Mouse (Mus musculus) monocyte, adult 2 months (primary cell): ENCODE data around the gene Mettl7a2.
"Not testable (repeated sequence)": the region's sequence is repeated elsewhere in the genome, so short reads cannot be mapped to it uniquely, and the experiment has no call there.

ENCODE experiments used
- DNase-seq, 2 experiments: peaks; one replicate each; pipeline ENCODE4 v3.0.0; 2022; ENCODE audit warnings: low spot score in 2 of 2, low read depth in 1 of 2

The Mettl7a2 gene

GRCm38 (mm10) chr15:100337328-100337727, 15.7 kb upstream of the Mettl7a2 start:
- DNase-seq, result not testable (repeated sequence)

DNA sequence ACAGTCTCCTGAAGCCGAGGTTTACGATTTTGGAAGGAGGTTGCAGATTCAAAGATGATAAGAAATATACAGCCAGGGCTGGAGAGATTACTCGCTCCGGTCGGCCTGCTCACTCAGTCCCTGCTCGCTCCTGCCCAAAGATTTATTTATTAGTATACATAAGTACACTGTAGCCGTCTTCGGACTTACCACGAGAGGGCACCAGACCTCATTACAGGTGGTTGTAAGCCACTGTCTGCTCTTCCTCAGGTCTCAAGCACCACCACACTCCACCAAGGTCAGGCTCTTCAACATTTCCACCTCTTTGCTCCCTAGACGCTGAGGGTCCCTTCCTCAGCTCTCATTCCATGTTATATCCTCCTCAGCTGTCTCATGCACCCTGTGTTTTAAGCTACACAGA, 15.2 kb upstream of the Mettl7a2 start:
- DNase-seq, result not testable (repeated sequence)

DNA sequence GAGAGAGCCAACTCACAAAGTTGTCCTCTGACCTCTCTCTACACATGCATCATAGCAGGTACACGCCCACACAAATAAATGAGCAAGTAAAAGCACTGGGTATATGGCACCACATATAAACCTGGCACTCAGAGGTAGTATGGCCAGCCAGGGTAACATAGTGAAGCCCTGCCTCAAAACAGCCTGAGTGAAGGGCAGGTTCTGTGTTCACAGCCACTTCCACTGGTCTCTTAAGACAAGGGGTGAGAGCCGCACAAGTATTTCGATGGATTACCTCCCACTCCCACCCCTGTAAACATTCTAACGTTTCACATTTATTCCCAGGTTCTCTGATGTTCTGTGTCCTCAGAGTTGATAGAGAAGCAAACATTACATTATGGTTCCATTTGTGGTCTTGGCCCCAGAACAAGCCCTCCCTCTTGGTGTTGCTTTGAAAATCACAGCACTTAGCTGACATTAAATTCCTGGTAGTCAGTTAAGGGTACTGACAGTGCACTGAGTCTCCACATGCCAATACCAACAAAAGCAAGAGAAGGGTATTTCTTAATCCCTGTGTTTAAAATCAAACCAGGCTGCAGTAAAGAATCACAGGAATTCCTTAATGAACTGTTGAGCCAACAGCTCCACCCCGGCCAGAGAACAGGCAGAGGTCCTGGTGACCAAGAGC, 11.6 kb upstream of the Mettl7a2 start:
- not testable (repeated sequence) for DNase-seq

GRCm38 (mm10) chr15:100345484-100345883, 7.5 kb upstream of the Mettl7a2 start:
- no peak for DNase-seq

DNA sequence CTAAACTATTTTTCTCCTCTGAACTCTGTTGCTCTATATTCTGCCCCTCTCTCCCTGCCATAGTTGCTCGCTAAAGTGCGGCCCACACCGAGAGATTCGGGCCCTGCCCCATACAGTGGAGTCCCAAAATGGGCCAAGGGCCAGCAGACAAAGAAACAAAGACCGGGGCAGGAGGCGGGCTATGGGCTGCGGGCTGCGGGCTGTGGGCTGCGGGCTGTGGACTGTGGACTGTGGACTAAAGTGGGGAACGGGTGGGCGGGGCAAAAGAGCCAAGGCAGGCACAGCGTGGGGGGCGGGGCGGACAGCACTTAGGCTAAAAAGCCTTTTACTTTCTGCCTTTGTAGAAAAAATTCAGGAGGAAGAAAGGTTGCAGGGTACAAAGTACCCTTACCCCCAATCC, 6.2 kb upstream of the Mettl7a2 start:
- DNase-seq, result no peak

DNA sequence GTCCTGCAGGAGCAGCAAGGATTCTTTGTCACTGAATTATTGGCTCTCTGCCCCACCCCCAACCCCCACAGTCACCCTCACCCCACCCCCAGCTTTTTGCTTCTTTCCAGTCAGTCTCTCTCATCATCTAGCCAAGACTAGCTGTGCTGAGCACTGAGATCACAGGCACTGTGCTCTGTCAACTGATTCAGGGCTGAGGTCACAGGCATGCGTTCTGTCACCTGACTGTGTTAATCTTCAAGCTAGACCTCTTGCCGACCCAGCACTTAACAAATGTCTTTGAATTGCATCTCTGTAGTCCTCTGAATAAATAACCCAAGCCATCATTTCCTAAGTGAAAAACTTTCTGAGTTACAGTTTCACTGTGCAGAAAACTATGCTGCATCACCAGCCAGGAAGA, 3.5 kb upstream of the Mettl7a2 start:
- no peak for DNase-seq

DNA sequence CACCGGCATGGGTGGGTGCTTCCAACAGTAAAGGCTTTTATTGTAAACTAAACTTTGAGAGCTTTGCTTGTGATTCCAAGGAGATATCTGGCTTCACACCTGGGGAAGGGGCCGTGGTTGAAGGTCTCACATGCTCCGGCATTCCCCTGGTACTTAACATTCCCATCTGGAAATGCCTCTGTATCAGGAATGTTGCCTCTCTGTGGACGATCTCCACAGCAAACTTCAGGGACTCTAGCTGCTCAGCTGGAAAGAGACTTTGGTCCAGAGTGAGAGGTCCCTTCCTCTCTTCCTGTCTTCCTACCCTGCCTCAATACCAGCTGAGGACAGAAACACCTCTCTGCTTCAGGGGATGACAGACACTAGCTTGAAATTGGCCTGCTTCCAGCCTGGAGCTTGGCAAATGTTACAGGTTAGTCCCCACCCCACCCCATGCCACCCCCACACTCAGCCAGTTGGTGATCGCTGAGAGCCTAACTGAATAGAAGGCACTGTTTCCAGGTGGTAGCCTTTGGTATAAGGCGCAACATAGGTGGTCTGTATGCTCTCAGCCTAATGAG, 1.4 kb upstream of the Mettl7a2 start:
- DNase-seq, result no peak

DNA sequence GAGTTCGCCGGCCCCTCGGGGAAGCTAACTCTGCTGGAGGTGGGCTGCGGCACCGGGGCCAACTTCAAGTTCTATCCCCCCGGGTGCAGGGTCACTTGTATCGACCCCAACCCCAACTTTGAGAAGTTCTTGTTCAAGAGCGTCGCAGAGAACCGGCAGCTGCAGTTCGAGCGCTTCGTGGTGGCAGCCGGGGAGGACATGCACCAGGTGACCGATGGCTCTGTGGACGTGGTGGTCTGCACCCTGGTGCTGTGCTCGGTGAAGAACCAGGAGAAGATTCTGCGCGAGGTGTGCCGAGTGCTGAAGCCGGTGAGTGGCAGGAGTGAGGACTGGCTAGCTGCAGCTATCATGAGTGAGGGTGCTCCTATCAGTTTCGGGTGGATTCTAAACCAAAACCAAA, 399 bp downstream of the Mettl7a2 start:
- not testable (repeated sequence) for DNase-seq

GRCm38 (mm10) chr15:100355876-100356275, 2.9 kb downstream of the Mettl7a2 start:
- no peak for DNase-seq

DNA sequence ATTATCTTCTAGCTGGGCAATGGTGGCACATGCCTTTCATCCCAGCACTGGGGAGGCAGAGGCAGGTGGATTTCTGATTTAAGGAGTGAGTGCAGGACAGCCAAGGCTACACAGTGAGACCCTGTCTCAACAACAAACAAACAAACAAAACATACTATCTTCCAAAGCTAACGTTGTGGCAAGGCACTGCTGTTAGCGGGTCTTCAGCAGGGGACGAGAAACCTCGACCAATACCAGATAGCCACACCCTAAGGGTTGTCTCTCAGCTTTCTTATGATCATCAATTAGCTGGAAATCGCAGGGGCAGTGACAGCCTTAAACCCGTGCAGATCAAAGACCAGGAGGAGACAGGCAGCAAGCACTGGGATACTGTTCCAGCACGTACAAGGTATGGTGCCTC, 11.2 kb downstream of the Mettl7a2 start, which contains the start of gene Higd1c:
Gene Higd1c (plus strand): TSS at position 301 of the 400 bp plus-strand sequence.
- no peak for DNase-seq

- DNase-seq, result not testable (repeated sequence)
Observed at GRCm38 (mm10) chr15:100365967-100366366, 13.0 kb downstream of the Mettl7a2 start.

- DNase-seq, result no peak
Observed at GRCm38 (mm10) chr15:100367119-100367518, 14.1 kb downstream of the Mettl7a2 start.

DNA sequence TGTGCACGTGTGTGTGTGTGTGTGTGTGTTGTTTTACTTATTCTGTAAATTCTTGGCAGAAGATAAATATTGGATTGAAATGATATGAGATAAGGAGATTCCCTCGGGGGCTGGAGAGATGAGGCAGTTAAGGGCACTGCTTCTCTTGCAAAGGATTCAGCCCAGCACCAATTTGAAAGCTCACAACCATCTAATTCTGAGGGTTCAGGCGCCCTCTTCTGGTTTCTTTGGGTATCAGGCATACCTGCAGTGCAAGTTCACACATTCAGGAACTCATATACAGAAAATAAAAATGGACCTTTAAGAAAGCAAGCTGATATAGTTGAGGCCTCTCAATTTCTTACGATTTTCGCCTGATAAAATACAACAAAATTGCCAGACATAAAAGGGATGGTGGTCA, 22.1 kb downstream of the Mettl7a2 start:
- no peak for DNase-seq

GRCm38 (mm10) chr15:100377847-100378505, 25.0 kb downstream of the Mettl7a2 start:
- not testable (repeated sequence) for DNase-seq

DNA sequence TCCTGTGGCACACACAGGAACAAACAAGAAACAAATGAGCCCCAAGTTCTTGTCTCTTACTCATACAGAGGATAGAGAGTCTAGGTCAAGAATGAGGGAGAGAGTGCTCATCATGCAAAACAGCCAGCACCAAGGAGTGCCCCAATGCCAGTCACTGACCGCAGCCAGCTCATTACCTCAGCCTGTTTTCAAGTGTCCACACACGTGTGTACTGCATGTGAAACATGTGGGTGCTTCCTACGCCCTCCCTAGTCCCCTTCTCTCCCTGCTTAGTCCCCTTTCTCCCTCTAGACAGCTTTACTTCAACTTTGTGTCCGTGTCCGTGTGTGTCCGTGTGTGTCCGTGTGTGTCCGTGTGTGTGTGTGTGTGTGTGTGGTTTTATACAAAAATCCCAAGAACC, 26.7 kb downstream of the Mettl7a2 start:
- no peak for DNase-seq

DNA sequence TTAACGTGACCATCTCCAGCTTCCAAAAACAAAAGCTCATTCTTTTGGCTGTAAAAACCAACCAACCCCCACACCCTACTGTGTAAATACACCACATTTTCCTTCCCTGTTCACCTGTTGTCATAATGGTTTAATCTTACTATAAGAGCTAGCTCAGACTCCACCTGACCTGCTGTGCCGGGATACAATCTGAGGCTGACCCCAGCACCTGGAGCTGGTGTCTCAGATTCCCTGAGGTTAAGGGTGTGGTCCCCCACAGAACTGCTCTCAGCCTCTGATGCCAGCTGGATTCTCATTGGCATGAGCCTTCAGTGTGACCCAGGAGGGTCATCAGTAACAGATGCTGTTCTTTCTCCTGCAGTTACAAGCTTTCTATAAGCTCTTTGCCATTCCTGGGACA, 27.1 kb downstream of the Mettl7a2 start:
- DNase-seq, result no peak

DNA sequence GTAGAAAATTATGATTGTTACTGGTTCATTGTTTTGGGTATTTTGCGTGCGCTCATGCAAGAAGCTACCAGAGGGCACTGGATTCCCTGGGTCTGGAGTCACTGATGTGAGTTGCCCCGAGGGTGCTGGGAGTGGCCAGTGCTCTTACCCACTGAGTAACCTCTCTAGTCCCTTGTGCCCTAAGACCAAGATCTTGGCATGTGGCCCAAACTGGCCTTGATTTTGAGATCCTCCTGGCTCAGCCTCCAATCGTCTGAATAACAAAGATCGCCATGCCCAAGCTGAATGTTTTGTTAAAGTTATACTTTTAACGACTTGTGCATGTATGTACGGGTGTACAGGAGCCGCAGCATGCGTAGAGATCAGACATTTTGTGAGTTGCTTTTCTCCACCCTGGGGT, 32.7 kb downstream of the Mettl7a2 start:
- DNase-seq, result no peak

DNA sequence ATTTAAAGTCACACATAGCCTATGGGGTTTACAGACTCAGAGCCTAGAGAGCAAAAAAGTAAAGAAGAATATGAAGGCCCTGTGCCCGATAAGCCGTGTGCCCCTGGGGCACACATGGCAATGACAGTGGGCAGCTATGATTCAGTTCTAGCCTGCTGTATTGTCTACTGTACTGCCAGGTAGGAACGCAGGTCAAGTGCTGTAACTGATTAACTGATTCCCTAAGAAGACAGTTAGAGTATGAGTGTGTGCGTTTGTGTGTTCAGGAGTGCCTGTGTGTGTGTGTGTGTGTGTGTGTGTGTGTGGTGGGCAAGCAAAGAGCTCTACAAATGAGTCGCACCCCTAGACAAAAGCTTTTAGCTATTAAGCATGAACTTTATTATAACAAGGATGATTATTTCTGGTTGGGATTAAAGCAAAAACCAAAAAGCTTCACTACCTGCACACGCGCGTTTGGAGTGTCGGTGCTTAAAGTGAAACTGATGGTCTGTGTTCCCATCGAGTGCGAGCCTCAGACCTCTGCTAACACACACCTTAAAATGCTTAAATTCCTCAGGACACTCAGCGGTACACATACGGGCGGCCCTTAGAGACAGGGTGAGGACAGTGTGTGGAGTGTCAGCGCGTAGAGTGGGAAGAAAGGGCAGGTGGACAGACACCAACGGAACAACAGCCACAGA, 34.7 kb downstream of the Mettl7a2 start:
- no peak for DNase-seq

DNA sequence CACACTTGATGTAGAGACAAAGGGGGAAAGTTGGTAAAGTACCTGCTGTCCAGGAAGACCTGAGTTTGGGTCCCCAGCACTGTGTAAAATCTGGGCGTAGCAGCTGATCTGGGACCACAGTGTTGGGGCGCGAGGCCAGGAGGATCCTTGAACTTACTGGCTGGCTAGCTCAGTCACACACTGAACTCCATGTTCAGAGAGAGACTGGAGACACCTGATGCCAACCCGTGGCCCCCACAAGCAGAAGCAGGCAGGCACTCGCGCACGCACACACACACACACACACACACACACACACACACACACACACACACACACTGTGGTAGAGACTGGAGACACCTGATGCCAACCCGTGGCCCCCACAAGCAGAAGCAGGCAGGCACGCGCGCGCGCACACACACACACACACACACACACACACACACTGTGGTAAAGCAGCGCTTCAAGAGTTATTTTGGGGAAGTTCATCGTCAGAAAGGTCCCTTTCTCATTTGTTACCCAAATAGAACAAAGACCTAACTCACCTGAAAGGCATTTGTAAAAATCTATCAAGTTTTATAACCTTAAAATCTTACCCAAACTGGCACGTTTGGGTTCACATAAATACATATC, 35.3 kb downstream of the Mettl7a2 start:
- DNase-seq, result no peak

GRCm38 (mm10) chr15:100388886-100389285, 35.9 kb downstream of the Mettl7a2 start:
- no peak for DNase-seq

DNA sequence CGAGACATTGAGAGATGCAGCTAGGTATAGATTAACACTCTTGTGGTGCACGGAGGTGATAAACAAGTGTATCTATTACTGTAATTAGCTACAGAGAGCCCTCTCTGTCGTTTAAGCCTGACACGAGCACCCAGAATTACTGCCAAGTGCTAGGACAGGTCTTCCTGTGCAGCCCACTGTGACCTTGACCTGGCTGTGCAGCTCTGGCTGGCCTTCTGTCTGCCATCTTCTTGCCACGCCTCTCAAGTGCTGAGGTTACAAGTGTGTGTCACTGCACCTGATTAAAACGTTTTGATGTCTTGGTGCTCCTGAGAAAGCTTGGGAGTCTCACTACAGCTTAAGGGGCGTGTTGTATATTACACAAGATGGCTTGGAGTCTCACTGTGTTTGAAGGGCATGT, 38.1 kb downstream of the Mettl7a2 start:
- no peak for DNase-seq
